In genomic region chr2:20899301-20899700, GRCm38 (mm10) we compare ENCODE assay signal across 8 mouse cellular contexts.
DNase-seq lines count a peak whose midpoint lies in the region; ATAC-seq lines count a peak whose summit lies in the region.

No protein-coding gene starts in this region.

- H3K36me3 ChIP-seq in forebrain, embryonic 14.5 days (ENCODE audit: control insufficient read depth, insufficient read depth, low read length) = peaks cover 3% of the 10 kb centered on the region; the same call in 1 of the 2 replicates
- H3K36me3 ChIP-seq in forebrain, embryonic 12.5 days (replicated peaks) = peaks cover 4% of the 10 kb centered on the region; the same call in 1 of the 2 replicates
- H3K36me3 ChIP-seq in neural tube, embryonic 12.5 days = no peaks in the 10 kb centered on the region

- H3K9me3 ChIP-seq in forebrain, embryonic 14.5 days (replicated peaks; ENCODE audit: control insufficient read depth, low read length) = no peaks in the 10 kb centered on the region
- no peaks in the 10 kb centered on the region for H3K9me3 ChIP-seq in forebrain, embryonic 12.5 days
- no peaks in the 10 kb centered on the region for H3K9me3 ChIP-seq in neural tube, embryonic 12.5 days

- no peak overlapping the region for H3K27ac ChIP-seq in forebrain, embryonic 14.5 days (ENCODE audit: low read depth, low read length)
- no peak overlapping the region for H3K27ac ChIP-seq in forebrain, embryonic 12.5 days
- H3K27ac ChIP-seq in neural tube, embryonic 12.5 days = no peak overlapping the region

- ATAC-seq in forebrain, embryonic 14.5 days = peak; percentile 15; the same call in 1 of the 2 replicates
- ATAC-seq in forebrain, embryonic 12.5 days (ENCODE audit: low FRiP score) = no peak
- peak; percentile 35; the same call in 1 of the 2 replicates for ATAC-seq in neural tube, embryonic 12.5 days (ENCODE audit: low FRiP score, low read depth)

- peaks cover 3% of the 10 kb centered on the region; the same call in 1 of the 2 replicates for H3K4me1 ChIP-seq in forebrain, embryonic 14.5 days (ENCODE audit: control insufficient read depth, insufficient read depth, low read length)
- H3K4me1 ChIP-seq in forebrain, embryonic 12.5 days = peaks cover 8% of the 10 kb centered on the region
- peaks cover 6% of the 10 kb centered on the region; the same call in 1 of the 2 replicates for H3K4me1 ChIP-seq in neural tube, embryonic 12.5 days

- no peak overlapping the region for H3K9ac ChIP-seq in forebrain, embryonic 14.5 days (ENCODE audit: low read length)
- H3K9ac ChIP-seq in forebrain, embryonic 12.5 days = no peak overlapping the region
- no peak overlapping the region for H3K9ac ChIP-seq in neural tube, embryonic 12.5 days

- DNase-seq in forebrain, embryonic 14.5 days (ENCODE audit: low spot score) = no peak
- no peak for DNase-seq in neural tube, embryonic 10.5 days (ENCODE audit: extremely low spot score, low spot score)
- DNase-seq in lung, postnatal 36 days = peak; percentile 37
- DNase-seq in adipocyte (ENCODE audit: low spot score) = no peak
- DNase-seq in layer of hippocampus, postnatal 10 days (ENCODE audit: low spot score in 2 of 2) = no peak
- no peak for DNase-seq in retina, postnatal 1 day

- H3K27me3 ChIP-seq in forebrain, embryonic 14.5 days (replicated peaks; ENCODE audit: control insufficient read depth, insufficient read depth, low read length) = no peaks in the 10 kb centered on the region
- H3K27me3 ChIP-seq in forebrain, embryonic 12.5 days = no peaks in the 10 kb centered on the region
- H3K27me3 ChIP-seq in neural tube, embryonic 12.5 days (replicated peaks) = no peaks in the 10 kb centered on the region

- no peak overlapping the region for H3K4me3 ChIP-seq in forebrain, embryonic 14.5 days (ENCODE audit: low read depth, low read length)
- H3K4me3 ChIP-seq in forebrain, embryonic 12.5 days (replicated peaks) = no peak overlapping the region
- no peak overlapping the region for H3K4me3 ChIP-seq in neural tube, embryonic 12.5 days

- WGBS in forebrain, embryonic 14.5 days = 83% methylated on average over 9 of the region's 9 CpGs
- WGBS in forebrain, embryonic 12.5 days = 85% methylated on average over 9 of the region's 9 CpGs
- WGBS in neural tube, embryonic 12.5 days = 69% methylated on average over 9 of the region's 9 CpGs

- H3K4me2 ChIP-seq in forebrain, embryonic 14.5 days (ENCODE audit: low read length) = no peak overlapping the region
- H3K4me2 ChIP-seq in forebrain, embryonic 12.5 days = no peak overlapping the region
- H3K4me2 ChIP-seq in neural tube, embryonic 12.5 days (replicated peaks) = no peak overlapping the region
